Mouse (Mus musculus): ENCODE data around the gene Opn1sw. TPM values are rescaled to one million over a fixed set of nuclear protein-coding genes. Genes with fewer than 3 reads are reported as not detected.
"Not testable (repeated sequence)": the region's sequence is repeated elsewhere in the genome, so short reads cannot be mapped to it uniquely, and the experiment has no call there.

The Opn1sw gene
- total RNA-seq, 2 experiments from 2014 or later: not detected

GRCm38 (mm10) chr6:29351613-29352012 lies 36.7 kb downstream of the Opn1sw start:
- DNase-seq (ENCODE audit: low spot score): no peak
- intact Hi-C loops (cut with DNase I): no loop called here

- intact Hi-C loops (cut with DNase I): no loop called here
- DNase-seq (ENCODE audit: low spot score): no peak
Observed at GRCm38 (mm10) chr6:29348371-29348724, 39.9 kb downstream of the Opn1sw start.

- peak; percentile 99 for DNase-seq (ENCODE audit: low spot score)
- intact Hi-C loops (cut with DNase I): no loop called here
Observed at GRCm38 (mm10) chr6:29347665-29348370, 40.5 kb downstream of the Opn1sw start, which contains the start of gene Calu. Gene Calu (plus strand): TSS chr6:29348069.

- DNase-seq (ENCODE audit: low spot score): no peak
- intact Hi-C loops (cut with DNase I): no loop called here
Observed at GRCm38 (mm10) chr6:29347189-29347588, 41.1 kb downstream of the Opn1sw start.

- intact Hi-C loops (cut with DNase I); DNase-seq (ENCODE audit: low spot score): not testable (repeated sequence)
Observed at GRCm38 (mm10) chr6:29346512-29346911, 41.8 kb downstream of the Opn1sw start.

- intact Hi-C loops (cut with DNase I): no loop called here
- DNase-seq (ENCODE audit: low spot score): no peak
Observed at GRCm38 (mm10) chr6:29329514-29329913, 58.8 kb downstream of the Opn1sw start.

GRCm38 (mm10) chr6:29326961-29327360 lies 61.3 kb downstream of the Opn1sw start:
- intact Hi-C loops (cut with DNase I): no loop called here
- DNase-seq (ENCODE audit: low spot score): no peak

Small RNAs within 50 kb of the gene (microRNA-seq; reads per million reads assigned to microRNA genes)
- gene Gm26220: not detected
- gene Gm44354: not detected

Other genes starting within 250 kb of the Opn1sw start
- 10 to 100 TPM; 18.3 to 18.4 TPM for gene Rbm28, start 223.5 kb downstream of the Opn1sw start, total RNA-seq (2021)
- gene Prrt4, start 208.9 kb downstream of the Opn1sw start, total RNA-seq (2021): 1 to 10 TPM; 3.1 to 3.6 TPM
- gene Impdh1, start 172.1 kb downstream of the Opn1sw start, total RNA-seq (2021): 10 to 100 TPM; 22.7 to 23.0 TPM
- gene Hilpda, start 116.0 kb downstream of the Opn1sw start, total RNA-seq (2021): 1 to 10 TPM; 5.8 to 6.6 TPM
- gene Fam71f2, start 108.9 kb downstream of the Opn1sw start, total RNA-seq (2021): not detected
- not detected for gene Fam71f1, start 69.3 kb downstream of the Opn1sw start, total RNA-seq (2021)
- gene Calu, start 40.4 kb downstream of the Opn1sw start, total RNA-seq (2021): 100 to 1,000 TPM; 233 to 264 TPM
- gene Ccdc136, start 7.8 kb upstream of the Opn1sw start, total RNA-seq (2021): 1 to 10 TPM; 1.9 to 3.1 TPM
- 100 to 1,000 TPM; 201 to 220 TPM for gene Flnc, start 44.8 kb upstream of the Opn1sw start, total RNA-seq (2021)
- gene Atp6v1f, start 79.2 kb upstream of the Opn1sw start, total RNA-seq (2021): 100 to 1,000 TPM in 1 of 2 experiments, 10 to 100 TPM in 1; 99.3 to 109 TPM
- not detected for gene Atp6v1fnb, start 83.0 kb upstream of the Opn1sw start, total RNA-seq (2021)
- gene Kcp, start 119.5 kb upstream of the Opn1sw start, total RNA-seq (2021): 1 to 10 TPM; 4.4 to 4.6 TPM
- gene Irf5, start 138.2 kb upstream of the Opn1sw start, total RNA-seq (2021): 1 to 10 TPM; 2.7 to 4.2 TPM
- gene Tnpo3, start 221.4 kb upstream of the Opn1sw start, total RNA-seq (2021): 10 to 100 TPM; 40.3 to 44.0 TPM